Mouse (Mus musculus): Measurements from ENCODE around the gene Nptn. TPM values are rescaled to one million over a fixed set of nuclear protein-coding genes. Genes with fewer than 3 reads are reported as not detected.

Gene Nptn
- 100 to 1,000 TPM; 825 to 896 TPM for total RNA-seq (2021)

DNA sequence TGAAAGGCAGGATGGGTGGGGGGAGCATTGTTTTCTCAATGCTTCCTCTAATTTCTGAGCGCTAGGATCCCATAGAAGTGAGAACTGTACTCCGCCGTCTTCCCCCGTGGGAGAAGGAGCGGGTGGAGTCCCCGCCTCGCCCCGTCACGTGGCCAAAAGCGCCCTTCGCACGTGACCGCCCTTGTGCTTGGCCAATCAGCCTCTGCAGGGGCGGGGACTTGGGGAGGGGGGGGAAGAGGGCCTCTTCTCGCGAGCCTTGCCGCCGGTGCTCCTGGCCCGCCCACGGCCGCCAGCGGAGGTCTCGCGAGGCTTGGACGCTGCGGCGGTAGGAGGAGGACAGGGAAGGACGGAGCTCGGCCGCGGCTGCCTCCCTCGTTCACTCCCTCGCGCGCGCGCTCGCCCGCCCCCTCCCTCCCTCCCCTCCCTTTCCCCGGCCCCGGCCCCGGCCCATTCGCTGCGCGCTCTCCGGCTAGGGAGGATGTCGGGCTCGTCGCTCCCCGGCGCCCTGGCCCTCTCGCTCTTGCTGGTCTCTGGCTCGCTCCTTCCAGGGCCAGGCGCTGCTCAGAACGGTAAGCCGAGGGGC is at the start of gene Nptn:
Nptn (plus strand) TSS at position 283 of the 583 bp plus-strand sequence.
- peak; percentile 93 to 95 for DNase-seq

DNA sequence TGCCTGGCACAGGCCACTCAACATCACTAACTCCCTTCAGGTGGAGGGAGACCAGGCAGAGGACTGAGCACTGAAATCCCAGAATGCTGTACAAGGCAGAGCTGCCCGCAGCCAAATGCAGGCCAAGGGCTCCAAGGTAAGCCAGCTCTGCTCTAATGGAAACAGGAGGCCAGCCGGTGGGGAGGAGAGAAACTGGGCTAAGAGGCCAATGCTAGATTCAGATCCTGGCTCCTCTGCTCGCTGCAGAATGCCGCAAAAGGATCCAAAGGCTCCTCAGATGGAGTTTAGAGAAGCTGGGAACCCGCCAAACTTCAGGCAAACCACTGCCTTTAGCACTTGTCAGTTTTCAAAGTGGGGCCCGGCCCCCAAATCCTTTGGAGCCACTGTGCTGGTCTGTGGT is 48.7 kb upstream of the Nptn start:
- DNase-seq, result no peak

DNA sequence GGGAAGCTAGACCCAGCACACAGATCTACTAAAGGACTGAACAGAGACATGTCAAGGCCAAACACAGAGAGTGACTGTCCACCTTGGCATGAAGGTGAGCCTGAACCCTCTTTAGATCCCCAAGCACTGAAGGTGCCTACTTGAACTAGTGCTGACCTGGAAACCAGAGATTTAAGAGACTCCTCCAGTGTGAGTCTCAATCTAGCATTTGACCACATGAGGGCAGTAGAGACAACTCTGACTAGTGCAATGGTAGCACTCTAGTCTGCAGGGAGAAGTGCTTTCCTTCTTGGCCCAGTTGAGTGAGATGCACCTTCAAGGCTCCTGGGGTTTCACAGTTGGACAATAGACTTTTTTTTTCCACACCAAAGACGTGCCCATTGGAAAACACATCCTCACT is 47.3 kb upstream of the Nptn start:
- DNase-seq, result no peak

- peak in 1 of 2 experiments; percentile 38 for DNase-seq
Observed at GRCm38 (mm10) chr9:58535447-58536134, 46.4 kb upstream of the Nptn start.

DNA sequence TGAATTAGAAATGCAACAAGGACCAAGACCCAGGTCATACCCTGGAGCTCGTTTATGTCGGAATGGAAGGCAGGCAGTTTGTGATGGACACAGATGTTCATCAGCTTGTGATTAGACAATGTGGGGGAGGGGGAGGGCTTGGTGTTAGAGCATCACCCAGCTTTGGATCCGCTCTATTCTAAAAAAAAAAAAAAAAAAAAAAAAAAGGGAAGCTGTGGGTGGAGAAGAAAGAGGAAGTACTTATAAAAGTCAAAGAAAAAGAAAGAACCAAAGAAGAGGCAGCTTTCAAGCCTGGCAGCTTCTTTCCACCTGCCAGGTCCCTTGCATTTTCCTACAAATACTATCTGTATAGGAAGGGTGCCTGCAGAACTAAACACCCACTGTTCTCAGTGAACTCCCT is 44.3 kb upstream of the Nptn start:
- no peak for DNase-seq

DNA sequence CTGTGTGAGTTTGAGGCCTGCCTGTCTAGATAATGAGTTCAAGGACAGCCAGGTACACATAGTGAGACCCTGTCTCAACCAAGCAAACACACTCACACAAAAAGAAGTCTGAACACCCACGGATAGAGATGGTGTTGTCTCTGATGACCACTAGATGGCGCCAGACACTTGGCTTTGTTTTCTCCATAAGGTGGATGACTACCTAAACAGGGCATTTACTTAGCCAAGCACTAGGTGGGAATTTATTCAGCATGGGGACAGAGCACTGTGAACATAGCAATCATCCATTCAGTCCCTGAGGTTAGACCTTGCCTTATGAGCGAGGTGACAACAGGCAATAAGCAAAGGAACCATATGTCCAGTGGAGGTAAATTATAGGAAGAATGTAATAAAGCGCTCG is 42.2 kb upstream of the Nptn start:
- DNase-seq, result peak in 1 of 2 experiments; percentile 30

GRCm38 (mm10) chr9:58541895-58542338 is 40.1 kb upstream of the Nptn start:
- DNase-seq, result peak; percentile 47 to 73

- DNase-seq, result peak in 1 of 2 experiments; percentile 38
Observed at GRCm38 (mm10) chr9:58544879-58545324, 37.1 kb upstream of the Nptn start.

DNA sequence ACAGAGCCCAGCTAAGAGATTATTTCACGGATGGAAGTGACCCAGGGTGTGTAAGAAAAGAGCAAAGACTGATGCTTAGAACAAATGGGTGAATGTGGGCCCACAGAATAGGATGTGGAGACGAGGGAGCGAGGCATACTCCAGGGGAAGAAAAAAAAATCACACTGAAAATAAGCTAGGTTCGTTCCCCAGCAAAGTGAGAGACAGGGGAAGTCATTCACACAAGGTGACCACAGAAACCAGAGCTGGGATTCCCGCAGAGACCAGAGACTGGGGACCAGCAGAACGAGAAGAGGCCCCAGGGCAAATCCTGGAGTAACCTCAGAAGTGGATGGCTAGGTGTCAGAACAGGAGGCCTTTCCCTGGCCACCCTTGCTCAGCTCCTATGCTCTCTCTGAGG is 36.6 kb upstream of the Nptn start:
- no peak for DNase-seq

- no peak for DNase-seq
Observed at GRCm38 (mm10) chr9:58546630-58547360, 35.2 kb upstream of the Nptn start.

- no peak for DNase-seq
Observed at GRCm38 (mm10) chr9:58548897-58549296, 33.1 kb upstream of the Nptn start.

GRCm38 (mm10) chr9:58549694-58550093 is 32.3 kb upstream of the Nptn start:
- no peak for DNase-seq

- no peak for DNase-seq
Observed at GRCm38 (mm10) chr9:58550928-58551327, 31.1 kb upstream of the Nptn start.

DNA sequence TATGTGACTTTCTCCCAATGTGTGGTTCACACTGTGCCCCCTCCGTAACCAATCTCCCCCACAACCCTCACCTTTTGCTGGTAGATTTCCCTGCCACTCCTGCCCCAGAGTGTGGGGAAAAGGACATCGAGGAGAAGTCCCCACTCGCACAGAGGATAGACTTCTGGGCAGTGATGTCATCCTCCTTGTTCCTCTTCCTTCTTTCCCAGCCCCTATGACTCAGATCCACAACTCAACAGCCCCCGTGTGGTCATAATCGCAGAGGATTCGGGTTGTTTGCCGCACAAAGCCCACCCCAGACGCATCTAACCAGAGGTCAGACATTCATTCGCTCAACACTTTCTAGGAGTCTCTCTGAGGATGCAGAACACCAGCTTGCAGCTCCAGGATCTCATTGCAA is 30.0 kb upstream of the Nptn start:
- no peak for DNase-seq

DNA sequence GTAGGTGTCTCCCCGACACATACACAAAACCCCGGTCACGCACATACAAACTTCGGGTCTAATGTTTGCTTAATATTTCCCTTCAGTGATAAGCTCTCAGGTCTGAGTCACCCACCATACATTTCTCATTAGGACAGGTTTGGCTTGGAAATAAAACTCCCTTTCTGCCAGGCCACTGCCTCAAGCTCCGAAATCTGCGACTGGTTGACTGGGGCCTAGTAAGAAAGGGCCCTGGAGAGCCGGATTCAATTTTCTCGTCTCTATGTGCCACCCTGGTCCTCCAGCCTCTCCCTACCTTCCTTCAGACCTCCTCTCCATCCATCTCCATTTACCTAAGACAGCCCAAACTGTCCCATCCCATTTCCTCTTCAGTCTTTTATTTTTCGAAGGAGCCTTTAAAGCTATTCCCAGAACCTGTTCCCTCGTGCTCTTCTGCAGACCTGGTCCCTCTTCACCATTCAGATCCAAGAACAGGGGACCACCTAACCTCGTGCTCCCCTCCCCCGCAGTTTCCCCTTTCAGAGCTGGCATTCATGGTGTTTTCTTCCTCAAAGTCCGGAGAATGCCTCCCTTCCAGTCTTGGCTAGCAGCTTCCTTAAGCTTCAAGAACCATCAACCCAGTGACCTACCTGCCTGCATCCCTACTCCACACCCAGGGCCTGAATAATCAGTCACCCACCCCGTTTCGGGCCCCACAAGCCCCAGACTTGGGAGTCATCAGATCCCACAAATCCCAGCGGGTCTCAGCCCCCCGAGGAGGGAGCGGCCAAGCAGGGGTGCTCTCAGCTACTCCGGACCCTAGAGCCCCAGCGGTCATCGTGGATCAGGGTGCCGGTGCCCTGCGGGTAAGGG is 27.8 kb upstream of the Nptn start:
- DNase-seq, result peak in 1 of 2 experiments; percentile 38

DNA sequence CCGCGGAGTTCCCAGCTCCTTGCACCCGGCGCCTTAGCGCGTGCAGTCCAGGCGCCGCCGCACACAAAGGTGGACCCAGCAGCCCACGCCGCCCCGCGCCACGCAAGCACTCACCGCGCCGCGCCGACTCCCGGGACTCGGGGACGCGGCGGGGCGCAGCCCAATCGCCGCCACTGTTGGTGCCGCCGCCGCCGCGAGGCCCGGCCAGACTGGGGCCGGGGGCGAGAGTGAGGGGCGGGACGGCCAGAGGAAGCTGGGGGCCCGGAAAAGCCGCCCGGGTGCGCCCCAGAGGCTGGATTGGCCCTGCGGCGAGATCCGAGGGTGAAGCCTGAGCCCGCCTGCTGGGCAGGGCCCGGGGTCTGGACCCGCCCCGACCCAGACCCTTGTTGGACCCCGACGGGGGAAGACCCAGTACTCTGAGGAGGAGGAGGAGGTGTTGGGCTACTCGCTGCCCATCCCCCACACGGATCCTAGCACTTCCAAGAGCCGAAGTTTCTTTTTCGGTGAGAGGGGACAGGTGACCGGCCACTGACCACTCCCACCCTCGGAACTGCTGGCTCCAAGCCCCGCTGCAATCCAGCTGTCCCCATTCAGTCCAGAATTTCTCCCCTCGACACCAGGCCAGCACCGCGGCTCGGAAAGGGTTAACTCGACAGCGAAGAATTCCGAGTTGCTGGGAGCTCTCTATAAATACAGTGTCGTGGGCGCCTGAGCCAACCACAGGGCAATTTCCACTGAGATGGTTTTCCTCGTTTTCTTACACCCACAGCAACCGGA is 26.9 kb upstream of the Nptn start, which contains the start of gene Cd276:
Cd276 (minus strand) TSS at position 530 of the 777 bp plus-strand sequence.
- DNase-seq, result peak; percentile 56 to 63

GRCm38 (mm10) chr9:58555685-58556414 is 26.2 kb upstream of the Nptn start:
- no peak for DNase-seq

GRCm38 (mm10) chr9:58556627-58557026 is 25.4 kb upstream of the Nptn start:
- no peak for DNase-seq

DNA sequence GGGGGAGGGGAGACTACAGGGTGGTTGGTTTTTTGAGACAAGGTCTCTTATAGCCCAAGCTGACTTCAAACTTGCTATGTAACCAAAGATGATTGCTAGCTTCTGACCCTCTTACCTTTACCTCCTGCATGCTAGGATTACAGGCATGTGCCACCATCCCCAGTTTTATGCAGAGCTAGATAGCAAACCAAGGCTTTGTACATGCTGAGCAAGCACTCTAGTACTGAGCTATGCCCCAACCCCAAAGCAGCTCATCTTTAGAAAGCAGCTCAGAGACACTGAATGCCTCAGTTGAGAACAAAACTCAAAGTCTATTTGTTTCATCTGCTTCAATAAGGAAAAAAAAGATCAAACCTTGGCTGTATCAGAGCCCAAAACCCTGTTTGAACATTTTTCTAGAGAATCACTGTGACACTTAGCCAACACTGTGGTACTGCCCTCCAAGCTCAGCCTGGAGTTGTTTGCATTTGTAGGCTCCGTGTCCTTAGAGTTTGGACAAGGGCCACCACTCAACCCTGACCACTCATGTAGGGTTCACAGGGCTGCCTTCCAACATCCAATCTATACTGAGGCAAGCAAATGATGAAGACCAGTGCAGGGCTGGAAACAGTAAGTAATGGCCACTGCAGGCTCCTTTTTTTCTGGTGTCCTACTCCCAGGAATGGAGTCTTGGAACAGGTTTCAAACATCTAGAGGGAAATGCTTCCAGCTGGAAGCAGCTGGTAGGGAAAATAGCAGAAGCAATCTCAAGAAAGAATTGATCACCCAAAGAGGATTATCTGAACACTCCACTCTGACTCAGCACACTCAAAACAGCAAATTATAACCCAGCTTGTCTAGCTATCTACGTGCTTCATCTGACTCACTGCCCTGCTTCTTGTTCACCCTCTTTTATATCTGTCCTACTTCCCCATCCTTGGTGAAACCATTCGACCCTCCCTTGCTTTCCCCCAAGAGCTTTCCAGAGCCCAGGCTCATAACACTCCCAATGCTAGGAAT is 24.3 kb upstream of the Nptn start:
- no peak for DNase-seq

- no peak for DNase-seq
Observed at GRCm38 (mm10) chr9:58560211-58560610, 21.8 kb upstream of the Nptn start.
